Mouse (Mus musculus) limb, embryonic 10.5 days (tissue): ENCODE data around the gene Sfxn5. TPM values are rescaled to one million over a fixed set of nuclear protein-coding genes. Genes with fewer than 3 reads are reported as not detected.

Experiments
- DNase-seq: peaks from one replicate; pipeline ENCODE4 v3.0.0-alpha.2; 2017; ENCODE audit warnings: low spot score
- H3K27ac ChIP-seq: fragments of 300-500 bp; sonication (generic); 2 replicates; pipeline ENCODE4 v1.5.1; 2016; ENCODE audit warnings: mild to moderate bottlenecking
- H3K27me3 ChIP-seq: fragments of 300-500 bp; sonication (generic); 2 replicates; pipeline ENCODE4 v1.6.1; 2016; ENCODE audit warnings: low read depth, mild to moderate bottlenecking; ENCODE audit not compliant: poor library complexity, severe bottlenecking
- H3K36me3 ChIP-seq: fragments of 300-500 bp; sonication (generic); 2 replicates; pipeline ENCODE4 v1.6.1; 2016; ENCODE audit warnings: mild to moderate bottlenecking, moderate library complexity
- H3K4me1 ChIP-seq: fragments of 300-500 bp; sonication (generic); 2 replicates; pipeline ENCODE4 v1.6.1; 2016
- H3K4me3 ChIP-seq: fragments of 300-500 bp; sonication (generic); 2 replicates; pipeline ENCODE4 v1.5.1; 2016; ENCODE audit warnings: mild to moderate bottlenecking, moderate library complexity
- H3K9me3 ChIP-seq: fragments of 300-500 bp; sonication (generic); replicated peaks from 2 replicates; pipeline ENCODE4 v1.6.1; 2016; ENCODE audit warnings: mild to moderate bottlenecking
- WGBS: fragments of 180-500 bp; shearing (Covaris S2); methylation state at CpG from one replicate; pipeline ENCODE4 v1.1.7; 2016; 5-methylcytosine and 5-hydroxymethylcytosine counted together
- polyA plus RNA-seq: library from polyadenylated mRNA; unstranded; fragments of >200 nt; fragmentation: Nextera tagmentation; extraction: Ambion mirVana; gene quantifications from 2 replicates; pipeline ENCODE4 v1.2.1, GENCODE M21; 2016

The Sfxn5 gene
- polyA plus RNA-seq, 1 experiment from 2014 or later: 6.4 TPM

DNA sequence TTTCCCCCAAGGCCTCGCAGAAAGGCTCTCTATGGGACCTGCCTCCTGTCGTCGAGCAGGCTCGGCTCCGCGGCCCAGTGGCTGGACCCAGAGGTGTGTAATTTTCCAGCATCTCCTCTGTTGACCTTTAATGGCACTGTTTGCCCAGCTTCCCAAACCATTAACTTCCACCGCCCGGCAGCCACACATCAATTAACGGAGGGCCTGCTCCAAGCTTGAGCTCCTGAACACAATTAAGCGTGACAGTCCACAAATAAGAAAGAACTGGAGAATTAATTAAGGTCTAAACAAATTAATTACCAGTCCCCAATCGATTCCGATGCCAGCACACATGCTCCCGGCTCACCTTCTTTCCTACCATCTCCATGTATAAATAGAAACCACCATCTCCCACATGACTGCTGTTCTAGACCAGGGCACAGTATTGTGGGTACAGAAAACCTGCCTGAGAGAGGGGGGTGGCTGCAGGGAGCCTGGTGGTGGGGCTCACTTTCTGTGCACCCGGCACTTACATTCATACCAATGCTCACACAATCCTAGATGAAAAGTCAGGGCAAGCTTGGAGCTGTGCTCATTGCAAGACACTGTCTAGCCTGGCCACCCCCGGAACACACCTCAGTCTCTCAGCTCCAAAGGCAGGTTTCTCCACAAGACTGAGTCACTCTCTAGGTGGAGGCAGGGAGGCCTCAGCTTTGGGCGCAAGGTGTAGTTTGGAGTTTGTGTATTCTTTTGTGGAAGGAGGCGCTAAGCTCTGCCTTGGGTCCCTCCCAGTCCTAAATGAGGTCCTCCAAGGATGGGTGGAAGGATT, 80.8 kb downstream of the Sfxn5 start:
- Histone ChIP-seq H3K9me3 (no peaks in the 10 kb centered on the region), H3K27me3 (peaks cover 22% of the 10 kb centered on the region; the same call in 1 of the 2 replicates), H3K36me3 (no peaks in the 10 kb centered on the region), H3K4me3 (no peak overlapping the region), H3K27ac (0 out of 2 replicates have a peak overlapping the region, but pooled peaks have one; percentile 15), H3K4me1 (peaks cover 23% of the 10 kb centered on the region)
- 80% methylated on average over 17 of the region's 17 CpGs for WGBS
- DNase-seq: no peak

- peaks cover 23% of the 10 kb centered on the region for H3K4me1 ChIP-seq
- DNase-seq: no peak
Measured at GRCm38 (mm10) chr6:85250811-85251241, 82.4 kb downstream of the Sfxn5 start.

DNA sequence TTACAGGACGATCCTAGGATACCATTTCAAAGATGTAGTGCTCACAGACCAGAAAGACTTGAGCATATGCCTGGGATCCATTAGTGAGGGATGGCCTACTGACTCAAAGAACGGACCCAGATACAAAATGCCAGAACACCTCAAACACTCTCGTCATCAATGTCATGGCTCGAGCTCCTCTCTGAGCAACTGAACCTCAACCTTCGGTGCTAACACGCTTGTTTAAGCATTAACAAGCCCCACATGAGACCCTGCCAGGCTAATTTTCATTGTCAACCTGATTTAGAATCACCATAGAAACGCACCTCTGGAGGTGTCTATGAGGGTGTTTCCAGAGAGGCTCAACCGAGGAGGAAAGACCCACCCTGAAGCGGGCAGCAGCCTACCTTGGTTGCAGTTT, 83.4 kb downstream of the Sfxn5 start:
- 84% methylated on average over 9 of the region's 9 CpGs for WGBS

More at GRCm38 (mm10) chr6:85250811-85251241, 82.4 kb downstream of the Sfxn5 start:
- WGBS: 32% methylated on average over 6 of the region's 6 CpGs
- Histone ChIP-seq H3K27me3 (peaks cover 7% of the 10 kb centered on the region; the same call in 1 of the 2 replicates), H3K36me3 (no peaks in the 10 kb centered on the region), H3K27ac (no peak overlapping the region), H3K4me3 (no peak overlapping the region), H3K9me3 (no peaks in the 10 kb centered on the region)

DNA sequence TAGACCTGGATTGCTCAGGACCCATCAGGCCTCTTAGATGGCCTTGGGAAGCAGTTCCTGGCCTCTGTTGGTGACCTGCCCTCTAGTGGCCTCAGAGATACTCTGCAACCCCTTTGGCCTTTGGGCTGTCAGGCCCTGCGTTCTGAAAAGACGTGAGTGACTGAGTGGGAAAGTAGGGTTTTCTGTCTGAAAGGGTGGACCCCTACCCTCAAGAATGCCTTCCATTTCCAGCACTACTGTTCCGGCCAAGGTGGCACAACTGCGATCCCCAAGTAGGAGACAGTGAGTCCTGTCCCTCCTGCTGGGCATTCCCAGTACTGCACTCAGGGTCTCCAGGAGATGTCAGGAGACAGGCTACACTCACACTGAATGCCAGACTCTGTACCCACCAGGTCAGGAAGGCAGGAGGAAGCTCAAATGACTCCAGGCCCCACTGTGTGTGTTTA, 94.2 kb downstream of the Sfxn5 start:
- Histone ChIP-seq H3K4me3 (no peak overlapping the region), H3K4me1 (peaks cover 24% of the 10 kb centered on the region), H3K9me3 (no peaks in the 10 kb centered on the region), H3K36me3 (no peaks in the 10 kb centered on the region), H3K27ac (no peak overlapping the region), H3K27me3 (peaks cover 15% of the 10 kb centered on the region; the same call in 1 of the 2 replicates)
- peak; percentile 85 for DNase-seq
- 6% methylated on average over 4 of the region's 4 CpGs for whole genome bisulfite sequencing

More for the DNA sequence above, 83.4 kb downstream of the Sfxn5 start:
- Histone ChIP-seq H3K27ac (no peak overlapping the region), H3K9me3 (no peaks in the 10 kb centered on the region; the same call in 1 of the 2 replicates), H3K36me3 (no peaks in the 10 kb centered on the region), H3K4me1 (peaks cover 23% of the 10 kb centered on the region), H3K27me3 (peaks cover 7% of the 10 kb centered on the region; the same call in 1 of the 2 replicates), H3K4me3 (no peak overlapping the region)
- no peak for DNase-seq

DNA sequence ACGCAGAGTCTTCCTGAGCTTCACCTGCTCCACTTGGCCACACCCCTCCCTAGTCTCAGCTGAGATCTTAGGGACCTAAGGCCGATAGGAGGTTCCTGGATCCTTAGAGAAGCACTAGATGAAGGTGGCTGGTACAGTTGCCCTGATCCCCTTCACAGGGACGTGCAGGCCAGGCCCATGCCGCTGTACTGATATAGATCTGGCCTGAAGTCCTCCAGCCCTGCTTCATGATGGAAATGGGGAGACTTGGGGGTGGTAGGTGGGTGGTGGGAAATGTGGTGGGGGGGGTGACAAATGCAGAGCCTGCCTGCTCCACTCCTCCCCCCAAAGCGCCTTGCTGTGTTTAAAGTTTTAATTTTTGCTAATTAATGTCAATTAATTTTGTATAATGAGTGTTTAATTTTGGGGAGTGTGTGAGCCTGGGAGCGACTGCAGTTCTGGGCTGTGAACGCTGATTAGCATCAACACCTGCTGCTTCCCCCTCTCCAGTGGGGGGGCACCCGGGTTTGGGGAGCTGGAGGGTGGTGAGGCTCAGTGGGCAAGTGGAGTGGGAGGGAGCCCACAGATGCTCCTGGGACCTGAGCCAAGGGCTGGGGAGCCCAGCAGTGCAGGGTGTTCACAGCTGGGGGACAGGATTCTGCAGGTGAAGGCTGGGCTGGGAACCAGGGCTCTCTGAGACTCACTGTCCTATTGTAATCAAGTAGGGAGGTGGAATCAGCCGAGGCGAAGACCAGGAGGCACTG, 95.5 kb downstream of the Sfxn5 start:
- Histone ChIP-seq H3K36me3 (no peaks in the 10 kb centered on the region), H3K27me3 (peaks cover 25% of the 10 kb centered on the region), H3K9me3 (no peaks in the 10 kb centered on the region), H3K4me3 (no peak overlapping the region), H3K4me1 (peaks cover 29% of the 10 kb centered on the region), H3K27ac (no peak overlapping the region)
- DNase-seq: no peak
- 57% methylated on average over 10 of the region's 10 CpGs for WGBS

DNA sequence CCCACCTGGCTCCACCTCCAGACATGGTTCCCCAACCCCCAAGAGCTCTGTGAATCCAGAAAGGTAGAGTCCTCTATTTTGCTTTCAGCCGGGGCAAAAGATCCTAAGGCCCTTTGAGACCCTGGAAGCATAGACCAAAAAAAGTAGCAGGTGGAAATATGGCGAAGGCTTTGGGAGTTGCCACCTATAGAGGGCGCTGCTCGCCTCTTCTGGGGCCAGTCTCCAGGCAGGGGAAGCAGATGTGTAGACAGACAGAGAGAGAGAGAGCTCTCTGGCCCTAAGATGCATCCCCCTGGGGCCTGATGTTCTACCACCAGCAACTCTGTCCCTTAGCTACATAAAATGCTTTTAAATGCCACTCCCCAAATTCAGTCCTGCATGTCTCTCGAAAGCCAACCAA, 96.2 kb downstream of the Sfxn5 start:
- H3K27me3 ChIP-seq: peaks cover 33% of the 10 kb centered on the region
- H3K4me1 ChIP-seq: peaks cover 29% of the 10 kb centered on the region
- no peaks in the 10 kb centered on the region for H3K36me3 ChIP-seq
- H3K27ac ChIP-seq: no peak overlapping the region
- 45% methylated on average over 5 of the region's 5 CpGs for WGBS
- peak; percentile 51 for DNase-seq
- no peaks in the 10 kb centered on the region for H3K9me3 ChIP-seq
- no peak overlapping the region for H3K4me3 ChIP-seq

DNA sequence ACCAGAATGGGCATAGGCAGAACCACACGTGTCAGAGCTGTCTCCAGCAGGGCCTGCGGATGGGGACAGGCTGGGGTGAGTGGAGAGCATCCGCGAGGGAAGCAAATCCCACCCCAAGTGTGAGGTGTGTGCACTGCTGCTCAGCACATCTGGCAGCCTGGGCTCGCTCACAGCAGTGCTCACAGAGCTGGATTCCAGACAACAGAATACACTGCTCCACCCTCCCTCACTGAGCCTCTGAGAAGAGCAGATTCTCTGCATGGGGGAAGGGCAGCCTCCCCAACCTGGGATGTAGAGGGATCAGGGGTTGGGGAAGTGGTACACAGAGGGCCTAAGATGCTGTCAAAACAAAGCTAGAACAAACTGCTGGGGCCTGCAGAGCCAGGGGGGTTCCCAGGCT, 98.4 kb downstream of the Sfxn5 start:
- Histone ChIP-seq H3K27ac (peak overlapping the region; percentile 20; the same call in 1 of the 2 replicates), H3K36me3 (no peaks in the 10 kb centered on the region), H3K4me3 (no peak overlapping the region), H3K27me3 (peaks cover 55% of the 10 kb centered on the region), H3K9me3 (no peaks in the 10 kb centered on the region), H3K4me1 (peaks cover 36% of the 10 kb centered on the region)
- DNase-seq: no peak
- 33% methylated on average over 5 of the region's 5 CpGs for WGBS

DNA sequence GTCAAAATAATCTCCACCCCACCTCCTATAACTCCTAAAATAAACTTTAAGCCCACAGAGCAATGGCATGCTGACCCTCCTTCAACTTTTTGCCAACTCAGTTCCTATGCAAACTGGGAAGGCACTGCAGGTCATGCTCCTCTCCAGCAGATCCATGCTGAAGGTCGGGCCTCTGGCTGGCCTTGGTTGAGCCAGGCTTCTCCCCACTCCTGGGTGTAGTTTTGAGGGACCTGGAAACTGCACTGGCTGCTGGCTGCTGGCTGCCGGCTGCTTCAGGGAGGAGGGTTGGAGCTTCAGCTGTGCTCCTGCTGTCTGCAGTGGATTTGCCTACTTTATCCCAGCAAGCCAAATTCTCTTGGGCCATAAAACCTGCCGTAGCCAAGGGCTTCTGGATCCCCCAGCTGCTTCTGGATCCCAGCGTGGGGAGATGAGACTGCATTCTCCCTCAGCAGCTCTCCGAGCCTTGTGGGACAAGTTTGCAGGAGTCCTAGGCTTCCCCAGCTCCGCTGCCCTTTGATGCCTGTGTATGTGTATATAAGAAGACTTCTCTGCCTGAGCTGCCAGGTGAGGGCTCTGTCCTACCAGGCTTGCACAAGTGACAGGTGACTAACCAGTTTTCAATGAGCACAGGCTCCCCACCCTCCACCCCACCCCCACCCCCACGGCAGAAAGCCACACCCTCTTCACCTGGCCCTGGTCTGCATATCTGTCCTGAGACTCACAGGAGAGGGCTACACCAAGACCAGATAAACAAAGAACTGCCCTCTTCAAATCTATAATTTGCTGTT, 100.2 kb downstream of the Sfxn5 start:
- H3K4me1 ChIP-seq: peaks cover 31% of the 10 kb centered on the region
- peak overlapping the region; percentile 19; the same call in 1 of the 2 replicates for H3K27ac ChIP-seq
- WGBS: 19% methylated on average over 7 of the region's 7 CpGs
- DNase-seq: no peak
- peaks cover 56% of the 10 kb centered on the region for H3K27me3 ChIP-seq
- no peaks in the 10 kb centered on the region for H3K9me3 ChIP-seq
- H3K36me3 ChIP-seq: no peaks in the 10 kb centered on the region
- no peak overlapping the region for H3K4me3 ChIP-seq

DNA sequence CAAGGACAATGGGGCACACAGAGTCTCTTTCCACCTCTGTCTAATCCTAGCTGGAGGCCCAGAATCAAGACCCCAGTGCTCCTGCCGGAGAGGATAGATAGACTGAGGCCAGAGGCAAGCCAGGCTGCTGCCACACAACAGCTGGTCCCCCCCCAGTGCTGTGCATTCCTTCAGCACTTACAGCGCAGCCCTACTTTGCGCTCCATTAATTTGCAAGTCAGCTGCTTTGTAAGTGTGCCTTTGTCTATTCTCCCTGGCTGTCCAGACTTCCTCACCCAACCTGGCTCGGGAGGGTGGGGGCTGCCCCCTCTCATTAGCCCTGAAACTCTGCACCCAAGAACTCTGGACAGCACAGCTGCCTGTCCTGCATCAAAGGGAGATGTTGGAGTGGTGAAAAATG, 101.2 kb downstream of the Sfxn5 start:
- peaks cover 47% of the 10 kb centered on the region for H3K27me3 ChIP-seq
- H3K4me3 ChIP-seq: no peak overlapping the region
- no peak for DNase-seq
- no peaks in the 10 kb centered on the region for H3K36me3 ChIP-seq
- no peak overlapping the region for H3K27ac ChIP-seq
- H3K4me1 ChIP-seq: peaks cover 35% of the 10 kb centered on the region
- 47% methylated on average over 4 of the region's 4 CpGs for WGBS
- no peaks in the 10 kb centered on the region for H3K9me3 ChIP-seq

GRCm38 (mm10) chr6:85231469-85231868, 101.8 kb downstream of the Sfxn5 start:
- Histone ChIP-seq H3K36me3 (no peaks in the 10 kb centered on the region), H3K9me3 (no peaks in the 10 kb centered on the region), H3K27ac (no peak overlapping the region), H3K27me3 (peaks cover 47% of the 10 kb centered on the region), H3K4me1 (peaks cover 41% of the 10 kb centered on the region), H3K4me3 (no peak overlapping the region)
- no peak for DNase-seq
- WGBS: 18% methylated on average over 6 of the region's 6 CpGs

DNA sequence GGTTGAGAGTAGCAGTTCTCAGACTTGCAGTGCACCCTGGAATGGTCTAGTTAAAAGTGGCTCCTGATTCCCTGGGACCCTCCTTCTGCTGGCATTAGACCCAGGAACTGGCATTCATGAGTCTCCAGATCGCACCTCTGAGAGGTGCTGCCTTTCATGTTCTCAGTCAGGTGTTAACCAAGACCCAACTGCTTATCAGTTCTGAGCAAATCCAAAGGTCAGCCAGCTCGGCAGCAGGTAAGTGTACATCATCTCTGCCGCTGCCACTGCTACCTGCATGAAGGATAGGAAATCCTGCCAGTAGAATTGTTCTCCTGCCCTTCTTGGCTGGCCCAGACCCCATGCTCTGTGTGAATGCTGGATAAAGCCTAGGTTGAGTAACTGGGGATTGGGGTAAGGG, 102.5 kb downstream of the Sfxn5 start:
- H3K4me3 ChIP-seq: no peak overlapping the region
- no peaks in the 10 kb centered on the region for H3K9me3 ChIP-seq
- peaks cover 39% of the 10 kb centered on the region for H3K4me1 ChIP-seq
- no peak overlapping the region for H3K27ac ChIP-seq
- H3K27me3 ChIP-seq: peaks cover 47% of the 10 kb centered on the region
- no peak for DNase-seq
- WGBS: 63% methylated on average over 3 of the region's 3 CpGs
- no peaks in the 10 kb centered on the region for H3K36me3 ChIP-seq

GRCm38 (mm10) chr6:85227520-85227919, 105.7 kb downstream of the Sfxn5 start:
- no peaks in the 10 kb centered on the region for H3K9me3 ChIP-seq
- no peaks in the 10 kb centered on the region for H3K36me3 ChIP-seq
- 68% methylated on average over 2 of the region's 2 CpGs for WGBS
- H3K4me3 ChIP-seq: no peak overlapping the region
- H3K27ac ChIP-seq: no peak overlapping the region
- peaks cover 40% of the 10 kb centered on the region for H3K4me1 ChIP-seq
- peaks cover 45% of the 10 kb centered on the region for H3K27me3 ChIP-seq
- DNase-seq: no peak
